Mouse (Mus musculus) thymus, adult 18-20 months (tissue): ENCODE data around the gene Habp4.

Experiments used
- DNase-seq, 2 experiments: peaks; one replicate each; pipeline ENCODE4 v3.0.0; 2022; ENCODE audit warnings: mixed read lengths in 2 of 2

Gene Habp4

DNA sequence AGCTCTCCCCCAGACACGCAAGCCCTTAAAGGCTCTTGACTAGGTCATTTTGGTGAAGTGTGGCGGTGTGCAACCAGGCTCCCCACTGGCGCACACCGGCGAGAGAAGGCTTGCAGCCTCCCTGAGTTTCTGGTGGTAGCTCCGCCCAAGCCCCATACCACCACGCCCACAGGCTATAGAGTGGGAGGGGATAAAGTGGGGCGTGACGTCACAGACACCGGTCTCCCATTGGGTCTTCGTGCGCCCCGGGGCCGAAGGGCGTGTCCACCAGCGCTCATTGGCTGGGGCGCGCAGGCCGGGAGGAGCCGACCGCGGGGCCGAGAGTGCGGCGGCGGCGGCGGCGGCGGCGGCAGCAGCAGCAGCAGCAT is at the start of gene Habp4:
Gene Habp4 (plus strand): TSS at position 277 of the 368 bp plus-strand sequence.
- peak; percentile 97 to 98 for DNase-seq

DNA sequence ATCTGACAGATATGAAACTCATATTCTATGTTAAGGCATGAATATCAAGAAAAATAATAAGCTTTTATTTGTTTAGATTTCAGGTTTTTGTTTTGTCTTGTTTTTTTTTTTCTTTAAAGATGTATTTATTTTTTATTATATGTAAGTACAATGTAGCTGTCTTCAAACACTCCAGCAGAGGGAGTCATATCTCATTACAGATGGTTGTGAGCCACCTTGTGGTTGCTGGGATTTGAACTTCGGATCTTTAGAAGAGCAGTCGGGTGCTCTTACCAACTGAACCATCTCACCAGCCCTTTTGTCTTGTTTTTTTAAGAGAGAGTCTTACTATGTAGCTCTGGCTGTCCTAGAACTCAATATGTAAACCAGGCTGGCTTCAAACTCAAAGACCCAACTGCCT is 44.2 kb upstream of the Habp4 start:
- no peak for DNase-seq

DNA sequence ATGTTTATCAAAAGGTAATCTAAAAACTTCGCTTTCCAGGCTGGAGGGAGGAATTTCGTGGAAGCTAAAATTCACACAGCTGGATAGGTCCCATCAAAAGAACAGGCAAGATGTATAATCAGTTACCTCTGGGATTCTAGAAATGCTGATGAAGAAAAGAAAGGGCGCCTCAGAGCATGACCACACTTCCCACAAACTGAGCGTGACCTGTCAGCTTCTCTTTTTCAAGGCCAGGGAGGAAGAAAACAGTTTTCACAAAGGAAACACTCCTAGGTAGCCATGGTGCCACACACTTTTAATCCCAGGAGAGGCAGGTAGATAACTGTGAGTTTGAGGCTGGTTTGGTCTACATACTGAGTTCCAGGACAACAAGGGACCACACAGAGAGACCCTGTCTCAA is 40.9 kb upstream of the Habp4 start:
- no peak for DNase-seq

DNA sequence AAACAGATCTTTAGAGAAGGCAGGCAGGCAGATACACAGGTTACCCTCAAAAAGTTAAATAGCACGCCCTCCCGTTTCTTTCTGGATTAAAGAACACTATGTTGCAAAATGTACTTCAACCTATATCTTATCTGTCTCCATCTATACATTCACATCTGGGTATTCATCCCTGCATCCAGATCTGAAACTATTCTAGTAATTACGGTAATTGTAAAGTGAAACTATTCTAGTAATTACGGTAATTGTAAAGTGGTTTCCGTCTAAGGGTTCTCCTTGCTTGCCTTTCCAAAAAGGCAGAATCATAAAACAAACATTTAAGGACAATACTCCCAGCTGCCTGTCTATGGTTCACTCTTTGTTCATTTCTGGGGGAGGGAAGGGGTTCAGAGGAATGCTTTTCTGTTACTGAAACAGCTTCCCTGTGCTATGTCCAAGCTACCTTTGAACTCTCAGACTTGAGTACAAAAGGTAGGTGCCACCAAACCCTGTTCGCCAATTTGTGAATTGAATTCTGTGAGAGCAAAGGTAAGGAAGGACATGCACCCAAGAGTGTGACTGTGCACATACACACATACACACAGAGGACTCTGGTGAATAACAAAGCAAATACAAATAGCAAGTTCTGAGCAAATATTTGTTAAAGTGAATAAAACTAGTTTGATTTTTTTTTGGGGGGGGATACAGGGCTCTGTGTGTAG is 38.0 kb upstream of the Habp4 start:
- DNase-seq, result no peak

DNA sequence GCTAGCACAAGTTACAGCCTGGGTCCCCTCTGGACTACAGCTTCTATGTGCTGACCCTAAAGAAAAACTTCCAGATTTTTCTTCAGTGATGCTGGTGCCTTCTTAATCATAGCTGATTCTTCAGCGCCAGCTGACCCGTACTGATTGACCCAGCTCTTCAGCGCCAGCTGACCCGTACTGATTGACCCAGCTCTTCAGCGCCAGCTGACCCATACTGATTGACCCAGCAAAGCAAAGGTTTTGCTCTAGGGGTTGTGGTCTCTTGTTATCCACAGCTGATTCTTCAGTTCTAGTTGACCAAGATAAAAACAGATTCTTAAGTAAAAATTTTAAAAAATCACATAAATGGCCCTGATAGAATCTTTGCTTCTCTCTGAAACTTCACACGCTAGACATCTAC is 36.7 kb upstream of the Habp4 start:
- no peak for DNase-seq

DNA sequence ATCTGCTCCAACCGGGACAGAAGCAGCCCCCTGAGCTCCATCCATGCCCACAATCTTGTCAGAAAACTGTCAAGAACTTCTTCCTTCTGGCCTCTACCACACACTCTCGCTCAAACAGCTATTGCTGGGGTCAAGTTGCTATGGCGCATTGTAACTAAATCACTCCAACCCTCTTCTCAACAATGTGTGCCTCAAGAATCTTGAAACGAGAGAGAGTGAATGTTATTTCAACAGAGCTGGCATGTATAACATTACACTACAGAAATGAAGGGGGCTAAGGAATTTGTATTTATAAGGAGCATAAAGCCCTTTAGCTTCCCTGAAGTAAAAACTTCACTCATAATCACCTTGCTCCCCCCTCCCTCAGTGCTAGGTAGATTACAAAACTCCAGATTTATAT is 35.3 kb upstream of the Habp4 start:
- no peak for DNase-seq

DNA sequence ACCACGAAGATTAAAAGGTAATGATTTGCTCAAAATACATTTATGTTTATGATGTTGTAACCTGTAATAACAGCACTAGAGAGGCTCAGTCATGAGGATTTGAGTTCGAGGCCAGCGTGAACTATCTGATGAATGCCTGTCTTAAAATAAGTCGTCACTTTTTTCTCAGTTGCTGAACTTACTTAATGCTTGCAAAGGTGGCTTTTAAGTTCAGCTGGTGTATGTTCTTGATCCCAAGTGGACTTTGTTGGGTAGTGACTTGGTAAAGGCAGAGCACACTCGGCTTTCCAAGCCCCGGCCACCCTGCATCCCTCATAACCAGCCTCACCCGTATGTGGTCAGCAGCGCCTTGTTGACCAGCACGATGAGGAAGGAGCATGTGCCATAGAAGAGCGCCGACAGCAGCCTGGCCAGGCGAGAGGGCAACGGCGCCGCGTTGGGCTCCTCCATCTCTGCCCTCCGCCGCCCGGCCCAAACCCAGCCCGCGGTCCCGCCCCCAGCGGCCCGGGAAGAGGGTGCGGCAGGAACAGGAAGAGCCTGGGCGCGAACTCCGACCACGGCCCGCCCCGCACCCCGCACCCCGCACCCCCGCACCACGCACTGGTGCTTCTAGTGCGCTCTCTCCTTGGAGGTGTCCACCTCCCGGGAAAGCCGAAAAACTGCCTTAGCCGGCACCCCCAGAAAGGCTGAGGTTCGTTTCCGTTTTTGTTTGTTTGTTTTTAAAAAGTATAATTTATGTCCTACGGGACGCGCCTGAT is 32.6 kb upstream of the Habp4 start, which contains the start of gene Slc35d2:
Gene Slc35d2 (minus strand): TSS at position 511 of the 758 bp plus-strand sequence.
- DNase-seq, result peak; percentile 38 to 51

DNA sequence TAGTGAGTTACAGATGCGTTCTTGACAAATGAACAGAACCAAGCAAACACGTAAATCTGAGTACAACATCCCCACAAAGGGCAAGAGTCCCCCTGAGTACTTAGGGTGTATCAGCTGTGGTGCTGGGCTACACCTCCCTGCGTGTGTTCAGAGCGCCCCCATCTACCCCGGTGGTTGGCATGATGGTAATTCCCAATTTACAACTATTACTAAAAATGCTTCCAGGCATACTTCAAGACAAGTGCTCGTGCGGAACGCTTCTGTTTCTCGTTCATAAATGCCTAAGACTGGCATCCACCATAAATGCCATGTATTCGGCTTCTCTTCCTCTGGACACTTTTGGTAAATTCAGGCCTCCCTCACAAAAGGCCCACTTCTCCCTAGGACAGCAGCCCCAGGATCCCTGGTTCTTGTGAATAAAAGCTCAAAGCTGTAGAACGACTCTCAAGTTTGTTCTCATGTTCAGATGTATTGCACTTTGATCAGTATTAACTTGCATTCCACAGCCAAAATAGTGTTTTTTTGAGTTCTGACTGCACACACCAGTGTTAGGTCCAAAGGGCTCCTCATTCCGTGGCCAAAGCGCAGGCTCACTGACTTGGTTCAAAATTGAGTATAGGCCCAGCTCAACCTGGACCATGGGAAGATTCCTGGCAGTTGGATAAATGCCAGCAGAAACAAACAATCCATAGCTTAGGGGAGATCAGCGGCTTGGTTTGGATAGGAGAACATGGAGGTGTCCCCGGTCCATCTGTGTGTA is 31.8 kb upstream of the Habp4 start:
- peak; percentile 31 to 46 for DNase-seq

DNA sequence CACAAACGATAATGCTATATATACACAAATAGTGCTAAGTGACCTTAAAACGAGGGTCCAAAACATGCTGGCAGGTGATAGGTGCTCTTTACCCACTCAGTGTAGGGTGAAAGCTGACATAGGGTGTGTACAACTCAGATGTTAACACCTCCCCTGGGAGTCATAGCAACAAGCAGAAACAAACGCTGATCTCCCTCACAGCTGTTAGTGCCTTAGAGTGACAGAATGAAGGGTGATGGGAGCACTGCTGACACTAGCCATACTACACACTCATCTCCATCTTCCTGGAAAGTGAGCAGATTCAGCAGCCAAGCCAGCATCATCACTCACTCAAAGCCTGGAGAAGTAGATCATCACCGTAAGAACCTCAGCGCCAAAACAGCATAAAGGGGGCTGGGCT is 11.5 kb upstream of the Habp4 start:
- DNase-seq, result no peak

DNA sequence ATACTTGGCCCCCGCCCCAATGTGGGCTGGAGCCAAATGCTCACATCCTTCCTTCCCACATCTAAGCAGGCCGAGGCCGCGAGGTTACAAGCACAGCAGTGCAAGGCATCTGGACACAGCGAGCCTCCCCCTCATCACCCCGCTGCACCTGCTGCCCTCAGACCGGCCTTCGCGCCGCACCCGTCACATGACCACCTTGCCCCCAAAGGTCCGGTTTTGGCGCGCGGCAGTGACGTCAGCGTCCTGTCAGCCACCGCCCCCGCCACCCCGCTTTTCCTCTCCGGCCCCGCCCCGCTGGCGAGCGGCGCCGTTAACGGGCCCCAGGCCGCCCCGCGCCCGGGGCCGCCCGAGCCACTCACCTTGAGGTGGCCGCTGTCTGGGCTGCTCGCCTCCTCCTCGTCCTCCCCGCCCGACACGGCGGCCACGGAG is 9.4 kb upstream of the Habp4 start:
- DNase-seq, result peak; percentile 66 to 74

DNA sequence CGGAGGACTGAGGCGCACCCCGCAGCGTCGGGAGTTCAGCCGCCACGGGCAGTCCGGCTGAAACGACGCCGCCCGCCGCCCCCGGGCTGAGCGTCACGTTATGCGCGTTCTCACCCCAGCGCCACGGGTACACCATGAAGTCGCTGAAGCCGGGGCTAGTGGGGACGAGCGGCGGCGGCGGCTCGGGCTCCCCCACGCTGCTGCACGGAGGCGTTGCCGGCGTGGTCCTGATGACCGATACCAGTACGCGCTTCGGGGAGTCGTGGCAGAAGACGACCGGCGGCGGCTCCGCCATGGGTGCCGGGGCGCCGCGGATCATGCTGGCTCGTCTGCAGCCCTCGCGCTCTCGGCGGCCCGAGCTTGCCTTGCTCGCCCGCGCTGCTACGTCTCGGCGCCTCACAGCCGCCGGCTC is 8.9 kb upstream of the Habp4 start:
- DNase-seq, result peak in 1 of 2 experiments; percentile 48

DNA sequence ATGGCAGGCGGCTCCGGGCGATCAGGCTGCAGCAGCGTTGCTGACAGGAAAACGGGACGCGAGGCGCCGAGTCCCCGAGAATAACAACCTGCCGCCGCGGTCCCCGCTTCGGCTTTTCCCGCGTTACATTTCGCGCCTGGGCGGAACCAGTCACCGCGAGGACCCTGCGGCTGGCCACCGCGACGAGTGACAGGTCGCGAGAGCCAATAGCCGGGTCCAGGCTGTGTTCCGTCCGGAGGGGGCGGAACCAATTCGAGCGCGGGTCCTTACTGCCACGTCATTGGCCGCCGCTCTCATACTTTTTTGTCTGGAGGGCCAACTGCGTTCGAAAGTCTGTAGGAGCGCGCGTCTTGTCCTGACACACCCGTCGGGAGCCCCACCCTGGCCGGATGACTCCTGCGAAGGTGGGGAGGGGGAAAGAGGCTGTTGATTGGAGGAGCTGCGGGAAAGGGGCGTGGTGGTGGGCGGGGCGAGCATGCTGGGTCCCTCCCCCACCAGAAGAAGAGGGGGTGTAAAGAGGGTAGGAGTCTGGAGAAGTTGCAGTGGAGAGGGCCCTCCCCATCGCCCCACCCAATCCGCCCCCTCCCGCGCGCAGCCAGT is 8.4 kb upstream of the Habp4 start, which contains the start of gene Zfp367:
Gene Zfp367 (minus strand): TSS at position 120 of the 600 bp plus-strand sequence.
- DNase-seq, result peak; percentile 99 to 100

DNA sequence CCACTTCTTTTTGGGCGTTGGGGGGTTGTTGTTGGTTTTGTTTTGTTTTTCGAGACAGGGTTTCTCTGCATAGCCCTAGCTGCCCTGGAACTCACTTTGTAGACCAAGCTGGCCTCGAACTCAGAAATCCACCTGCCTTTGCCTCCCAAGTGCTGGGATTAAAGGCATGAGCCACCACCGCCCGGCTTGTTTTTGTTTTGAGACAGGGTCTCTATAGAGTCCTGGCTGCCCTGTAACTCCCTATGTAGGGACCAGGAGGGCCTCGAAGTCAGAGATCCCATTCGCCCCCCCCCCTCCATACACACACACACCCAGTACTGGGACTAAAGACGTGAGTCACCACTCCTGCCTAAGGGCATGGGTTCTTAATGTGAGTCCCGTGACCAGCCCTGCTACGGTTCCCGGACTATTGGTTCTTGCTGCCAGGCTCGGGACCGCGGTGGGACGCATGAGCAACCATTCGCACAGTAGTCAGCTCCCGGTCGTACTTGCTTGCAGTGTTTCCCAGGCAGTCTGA is 7.8 kb upstream of the Habp4 start:
- peak; percentile 39 to 42 for DNase-seq

DNA sequence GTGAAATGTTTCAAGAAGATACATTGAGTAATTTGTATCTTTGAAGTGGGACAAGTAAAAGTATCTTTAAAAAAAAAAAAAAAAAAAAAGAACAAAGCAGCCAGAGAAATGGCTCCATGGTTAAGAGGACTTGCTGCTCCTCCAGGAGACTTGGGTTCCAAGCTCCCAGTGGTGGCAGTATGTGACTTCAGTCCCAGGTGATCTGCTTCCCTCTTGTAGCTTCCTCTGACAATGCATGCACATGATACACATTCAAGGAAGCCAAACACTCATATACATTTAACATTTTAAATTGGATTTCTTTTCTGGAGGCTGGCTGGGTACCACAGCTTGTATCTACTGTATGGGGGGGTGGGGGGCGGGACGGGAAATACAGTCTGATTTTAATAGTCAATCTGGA is 7.0 kb upstream of the Habp4 start:
- no peak for DNase-seq

DNA sequence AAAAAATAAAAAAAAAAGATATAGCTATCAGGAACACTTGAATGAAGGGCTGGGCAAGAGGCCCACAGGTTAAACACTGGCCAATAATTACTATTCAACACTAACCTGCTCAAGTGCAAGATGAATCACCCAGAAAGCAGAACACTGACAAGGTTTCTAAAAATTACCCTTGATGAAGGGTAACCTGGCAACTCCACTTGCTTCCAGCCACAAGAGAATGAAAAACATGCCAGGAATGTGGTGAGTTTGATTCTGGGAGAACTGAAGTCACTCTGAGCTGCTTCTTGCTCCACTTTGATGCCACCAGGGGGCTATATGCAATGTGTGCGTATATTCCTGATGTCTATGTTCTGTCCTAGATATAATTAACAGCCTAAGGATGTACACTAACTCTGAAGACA is 6.5 kb upstream of the Habp4 start:
- no peak for DNase-seq

DNA sequence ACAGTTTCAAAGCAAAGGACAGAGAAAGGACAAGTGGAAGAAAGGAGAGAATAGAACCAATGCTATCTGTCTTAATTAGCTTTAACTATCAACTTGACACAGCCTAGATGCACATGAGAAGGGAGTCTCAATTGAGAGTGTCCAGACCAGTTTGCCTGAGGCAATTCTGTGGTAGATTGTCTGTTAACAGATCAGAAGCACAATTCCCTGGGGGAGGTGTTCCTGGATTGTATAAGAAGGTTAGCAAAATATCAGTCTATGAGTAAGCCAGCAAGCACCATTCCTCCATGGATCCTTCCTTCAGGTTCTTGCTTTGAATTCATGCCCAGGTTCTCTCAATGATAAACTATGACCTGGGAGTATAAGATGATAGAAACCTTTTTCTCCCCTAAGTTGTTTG is 4.7 kb upstream of the Habp4 start:
- no peak for DNase-seq

DNA sequence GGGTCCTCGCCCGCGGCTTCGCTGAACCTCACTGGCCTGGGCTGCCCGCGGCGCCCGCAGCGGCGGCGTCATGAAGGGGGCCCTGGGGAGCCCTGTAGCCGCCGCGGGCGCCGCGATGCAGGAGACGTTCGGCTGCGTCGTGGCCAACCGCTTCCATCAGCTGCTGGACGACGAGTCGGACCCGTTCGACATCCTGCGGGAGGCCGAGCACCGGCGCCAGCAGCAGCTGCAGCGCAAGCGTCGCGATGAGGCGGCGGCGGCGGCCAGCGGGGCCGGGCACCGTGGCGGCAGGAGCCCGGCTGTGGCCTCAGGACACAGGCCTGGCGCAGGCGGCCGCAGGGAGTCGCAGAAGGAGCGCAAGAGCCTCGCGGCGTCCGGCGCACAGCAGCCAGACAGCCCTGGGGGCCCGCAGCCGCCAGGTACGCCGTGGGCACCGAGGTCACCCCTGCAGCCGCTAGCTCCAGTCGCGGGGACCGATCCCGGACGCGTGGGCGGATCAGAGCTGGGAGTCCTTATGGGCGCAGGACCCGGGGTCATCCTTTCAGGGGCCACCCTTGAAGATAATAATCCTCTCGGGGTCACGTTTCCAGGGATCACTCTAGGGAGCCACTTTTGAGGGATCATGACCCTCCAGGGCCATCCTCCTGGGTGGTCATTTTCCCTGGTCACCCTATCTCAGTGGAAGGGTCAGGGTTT is 440 bp downstream of the Habp4 start:
- DNase-seq, result peak in 1 of 2 experiments; percentile 45

DNA sequence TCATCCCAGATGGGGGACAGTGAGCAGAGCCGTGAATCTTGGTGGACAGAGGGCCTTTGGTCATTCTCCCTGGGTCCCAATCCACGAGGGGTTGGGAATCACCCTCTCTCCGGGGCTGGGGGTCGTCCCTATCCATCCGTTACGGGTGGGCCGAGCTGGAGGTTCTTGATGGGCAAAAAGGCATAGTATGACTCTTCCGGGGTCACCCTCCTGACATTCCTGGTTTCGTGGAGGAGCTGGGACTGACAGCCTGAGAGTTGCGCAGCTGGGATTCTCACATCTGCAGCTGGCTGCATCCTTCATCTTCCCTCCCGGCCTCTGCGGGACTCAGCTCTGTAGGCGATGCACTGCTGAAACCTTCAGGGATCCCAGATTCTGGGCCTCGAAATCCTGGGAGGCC is 1.0 kb downstream of the Habp4 start:
- peak; percentile 9 to 20 for DNase-seq

DNA sequence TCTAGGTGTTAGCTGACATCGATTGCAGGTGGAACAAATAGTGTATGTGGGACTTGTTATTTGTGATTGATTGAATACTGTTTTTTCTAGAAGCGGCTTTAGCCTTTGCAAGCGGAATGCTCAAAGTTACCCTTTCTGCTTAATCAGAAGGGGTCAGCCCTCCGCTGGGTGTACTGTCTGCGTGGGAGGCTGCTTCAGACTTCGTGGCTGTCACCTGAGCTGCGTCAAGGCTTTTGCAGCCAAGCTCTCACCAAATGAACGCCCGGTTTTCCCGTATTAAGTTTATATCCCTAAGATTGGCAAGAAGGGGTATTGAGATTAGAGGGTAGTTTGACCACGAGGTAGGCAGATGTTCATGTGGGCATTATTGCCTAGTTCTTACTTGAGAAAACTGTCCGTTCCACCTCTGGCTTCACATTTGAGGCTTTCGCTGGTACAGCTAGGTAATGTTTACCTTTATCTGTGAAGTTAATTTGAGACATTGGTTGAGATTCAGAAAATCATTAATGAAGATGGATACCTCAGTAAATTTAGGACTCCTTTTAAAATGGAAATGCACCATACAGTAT is 1.6 kb downstream of the Habp4 start:
- no peak for DNase-seq

DNA sequence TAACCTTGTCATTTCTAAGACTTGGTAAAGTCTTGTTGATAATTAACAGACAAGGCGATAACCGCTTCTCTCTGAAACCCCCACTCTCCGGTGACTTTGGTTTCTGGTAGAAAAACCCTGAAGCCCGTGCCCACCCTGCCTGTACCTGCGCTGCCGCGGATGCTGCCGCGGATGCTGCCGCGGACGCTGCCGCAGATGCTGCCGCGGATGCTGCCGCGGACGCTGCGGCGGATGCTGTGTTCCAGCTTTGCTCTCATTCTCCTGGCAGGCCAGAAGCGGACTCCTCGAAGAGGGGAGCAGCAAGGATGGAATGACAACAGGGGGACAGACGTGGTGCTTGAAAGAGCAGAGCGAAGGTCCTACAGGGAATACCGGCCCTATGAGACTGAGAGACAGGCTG is 8.1 kb downstream of the Habp4 start:
- no peak for DNase-seq

DNA sequence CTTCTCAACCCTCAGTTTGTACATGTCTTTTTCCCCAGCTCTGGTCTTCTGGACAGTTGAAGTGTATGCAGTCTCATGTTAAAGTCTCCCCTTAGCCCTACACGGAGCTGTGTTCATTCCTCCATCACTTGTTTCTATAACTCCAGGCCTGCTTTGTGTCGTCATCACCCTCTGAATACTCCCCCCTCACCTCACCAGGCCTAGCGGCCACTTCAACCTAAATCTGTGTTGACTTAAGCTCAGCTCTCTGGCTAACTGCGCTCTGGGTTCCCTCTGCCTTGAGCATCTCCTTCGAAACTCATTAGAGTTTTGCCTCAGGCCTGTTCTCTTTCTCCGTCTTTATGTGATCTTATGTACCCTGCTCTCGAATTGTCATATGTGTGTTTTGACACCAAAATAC is 16.4 kb downstream of the Habp4 start:
- no peak for DNase-seq
